Mouse (Mus musculus): ENCODE measurements around the gene St7. TPM values are rescaled to one million over a fixed set of nuclear protein-coding genes. Genes with fewer than 3 reads are reported as not detected.

The St7 gene
- polyA plus RNA-seq, 1 experiment from 2014 or later, result 54.5 TPM

DNA sequence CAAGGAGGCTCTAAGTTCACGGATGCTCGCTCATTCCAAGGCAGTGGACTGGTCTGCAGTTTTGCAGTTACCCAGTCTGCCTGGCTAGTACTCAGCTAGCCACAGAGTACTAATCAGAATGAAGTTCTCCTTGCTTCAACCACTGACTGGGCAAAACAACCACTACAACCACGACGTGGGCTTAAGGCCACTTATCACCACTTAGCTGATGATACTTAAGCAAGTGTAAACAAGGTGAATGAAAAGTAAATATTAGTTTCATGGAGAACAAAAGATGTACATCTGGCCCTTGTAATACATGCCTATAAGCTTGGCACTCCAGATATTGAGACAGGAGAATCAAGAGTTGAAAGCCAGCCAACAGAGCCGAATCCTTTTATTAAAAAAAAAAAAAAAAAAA is 253.7 kb downstream of the St7 start:
- no peak overlapping the region for H3K9ac ChIP-seq
- H3K9me3 ChIP-seq (ENCODE audit: control insufficient read depth, low read length), result no peaks in the 10 kb centered on the region
- DNase-seq (ENCODE audit: low spot score), result no peak
- no peak overlapping the region for H3K27ac ChIP-seq
- H3K4me3 ChIP-seq (replicated peaks; ENCODE audit: low read length), result no peak overlapping the region
- H3K36me3 ChIP-seq (replicated peaks; ENCODE audit: control insufficient read depth, insufficient read depth), result peaks cover 9% of the 10 kb centered on the region
- no peaks in the 10 kb centered on the region for H3K27me3 ChIP-seq (ENCODE audit: control insufficient read depth, insufficient read depth, low read length)
- H3K4me1 ChIP-seq (replicated peaks; ENCODE audit: control insufficient read depth, insufficient read depth, low read length), result no peaks in the 10 kb centered on the region; the same call in 1 of the 2 replicates
- ATAC-seq (ENCODE audit: low FRiP score), result no peak
- WGBS, result 80% methylated on average over 5 of the region's 5 CpGs
- no peak overlapping the region for H3K4me2 ChIP-seq (replicated peaks)

DNA sequence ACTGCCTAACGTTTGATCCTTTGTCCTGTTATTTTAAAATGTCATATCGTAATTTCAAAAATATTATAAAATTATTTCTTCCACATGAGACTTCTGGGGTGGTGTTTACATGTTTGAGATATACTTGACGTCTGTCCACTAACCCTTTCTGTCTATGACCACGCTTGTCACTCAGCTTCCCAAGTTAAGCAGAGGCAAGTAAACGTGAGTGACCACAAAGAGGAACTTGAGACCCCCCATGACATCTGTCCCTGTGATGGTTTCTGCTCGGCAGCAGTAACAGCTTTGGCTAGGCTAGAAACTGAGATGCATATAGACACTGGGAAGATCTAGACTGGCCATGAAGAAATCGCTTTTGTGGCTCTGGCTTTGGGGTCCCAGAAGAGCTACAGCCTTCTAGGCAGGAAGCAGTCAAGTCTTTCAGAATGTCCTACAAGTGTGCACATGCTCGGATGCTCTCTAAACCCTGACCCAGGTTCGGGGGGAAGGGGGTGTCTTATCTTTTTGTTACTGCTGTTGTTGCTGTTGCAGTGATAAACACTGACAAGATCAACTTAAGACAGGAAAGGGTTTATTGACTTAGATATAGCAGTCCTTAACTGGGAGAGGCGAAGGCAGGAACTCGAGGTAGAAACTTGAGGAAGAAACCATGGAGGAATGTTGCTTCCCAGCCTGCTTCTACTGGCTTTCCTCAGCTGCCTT is 254.5 kb downstream of the St7 start:
- Histone ChIP-seq H3K4me2 (replicated peaks) (no peak overlapping the region), H3K36me3 (replicated peaks; ENCODE audit: control insufficient read depth, insufficient read depth) (peaks cover 4% of the 10 kb centered on the region), H3K27me3 (ENCODE audit: control insufficient read depth, insufficient read depth, low read length) (no peaks in the 10 kb centered on the region), H3K9me3 (ENCODE audit: control insufficient read depth, low read length) (no peaks in the 10 kb centered on the region), H3K27ac (no peak overlapping the region), H3K4me3 (replicated peaks; ENCODE audit: low read length) (no peak overlapping the region), H3K9ac (no peak overlapping the region), H3K4me1 (replicated peaks; ENCODE audit: control insufficient read depth, insufficient read depth, low read length) (no peaks in the 10 kb centered on the region)
- no peak for DNase-seq (ENCODE audit: low spot score)
- WGBS, result 83% methylated on average over 11 of the region's 11 CpGs
- ATAC-seq (ENCODE audit: low FRiP score), result no peak

DNA sequence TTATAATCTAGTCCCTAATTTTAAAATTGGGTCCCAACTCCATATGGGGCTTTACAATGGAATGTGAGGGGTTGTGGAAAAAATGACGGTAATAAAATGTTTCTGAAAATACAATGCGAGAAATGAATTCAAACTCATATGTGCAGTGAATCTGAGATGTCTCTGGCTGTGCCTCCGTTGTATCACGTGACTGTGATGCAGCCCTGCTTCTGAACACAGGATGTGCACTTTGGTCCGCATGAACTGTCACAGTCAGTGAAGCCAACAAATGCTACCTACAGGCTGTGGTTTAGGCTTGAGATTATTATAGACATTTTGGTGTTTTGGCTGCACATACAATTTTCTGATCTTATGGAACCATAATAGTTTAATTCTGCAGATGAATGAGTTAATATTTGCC is 256.4 kb downstream of the St7 start:
- ATAC-seq (ENCODE audit: low FRiP score) (no peak), DNase-seq (ENCODE audit: low spot score) (no peak)
- Histone ChIP-seq H3K4me2 (replicated peaks) (no peak overlapping the region), H3K4me3 (replicated peaks; ENCODE audit: low read length) (no peak overlapping the region), H3K27ac (no peak overlapping the region), H3K4me1 (replicated peaks; ENCODE audit: control insufficient read depth, insufficient read depth, low read length) (no peaks in the 10 kb centered on the region), H3K27me3 (ENCODE audit: control insufficient read depth, insufficient read depth, low read length) (no peaks in the 10 kb centered on the region), H3K36me3 (replicated peaks; ENCODE audit: control insufficient read depth, insufficient read depth) (no peaks in the 10 kb centered on the region), H3K9ac (no peak overlapping the region), H3K9me3 (ENCODE audit: control insufficient read depth, low read length) (no peaks in the 10 kb centered on the region)
- WGBS, result 93% methylated on average over 5 of the region's 5 CpGs

DNA sequence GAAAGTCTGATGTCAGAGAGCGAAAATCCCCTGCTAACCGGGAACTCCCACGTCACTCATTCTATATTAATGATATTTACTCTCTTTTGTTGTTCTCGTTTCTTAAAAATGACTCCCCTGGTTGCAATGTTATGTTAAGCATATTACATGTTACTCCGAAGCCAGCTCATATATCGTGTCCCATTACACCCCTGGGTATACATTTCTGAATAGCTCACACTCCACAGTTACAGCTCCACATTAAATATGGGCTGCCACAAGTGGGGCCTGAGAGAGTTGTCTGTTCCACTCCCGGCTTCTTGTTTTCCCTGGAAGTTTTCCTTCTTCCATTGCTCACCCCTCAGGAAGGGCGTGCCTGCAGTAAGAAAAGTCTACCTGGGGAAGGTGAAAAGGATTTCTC is 259.0 kb downstream of the St7 start:
- WGBS, result 82% methylated on average over 8 of the region's 8 CpGs
- no peak overlapping the region for H3K4me3 ChIP-seq (replicated peaks; ENCODE audit: low read length)
- ATAC-seq (ENCODE audit: low FRiP score), result no peak

DNA sequence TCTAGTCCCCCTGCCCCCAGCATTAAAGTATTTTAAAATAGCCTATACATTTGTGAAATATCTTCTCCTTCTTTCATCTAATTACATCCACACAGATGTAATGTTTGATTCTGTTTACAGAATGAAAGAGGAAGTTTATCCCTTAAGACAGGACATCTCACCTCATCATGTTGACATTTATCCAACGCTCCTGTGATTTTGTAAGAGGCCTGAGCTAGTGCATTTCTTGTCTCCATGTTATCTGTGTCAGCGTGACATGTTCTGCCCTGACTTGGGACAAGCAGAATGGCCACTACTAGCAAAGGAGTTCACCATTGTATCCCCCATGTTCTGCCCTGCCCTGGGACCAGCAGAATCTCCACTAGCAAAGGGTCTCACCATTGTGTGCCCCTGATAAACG is 270.7 kb downstream of the St7 start:
- ATAC-seq (ENCODE audit: low FRiP score) (no peak), DNase-seq (ENCODE audit: low spot score) (no peak)
- 66% methylated on average over 3 of the region's 3 CpGs for WGBS

More for the DNA sequence above, 259.0 kb downstream of the St7 start:
- Histone ChIP-seq H3K9me3 (ENCODE audit: control insufficient read depth, low read length) (no peaks in the 10 kb centered on the region), H3K4me1 (replicated peaks; ENCODE audit: control insufficient read depth, insufficient read depth, low read length) (no peaks in the 10 kb centered on the region), H3K27ac (no peak overlapping the region), H3K27me3 (ENCODE audit: control insufficient read depth, insufficient read depth, low read length) (no peaks in the 10 kb centered on the region), H3K4me2 (replicated peaks) (no peak overlapping the region), H3K9ac (no peak overlapping the region), H3K36me3 (replicated peaks; ENCODE audit: control insufficient read depth, insufficient read depth) (no peaks in the 10 kb centered on the region)
- no peak for DNase-seq (ENCODE audit: low spot score)

DNA sequence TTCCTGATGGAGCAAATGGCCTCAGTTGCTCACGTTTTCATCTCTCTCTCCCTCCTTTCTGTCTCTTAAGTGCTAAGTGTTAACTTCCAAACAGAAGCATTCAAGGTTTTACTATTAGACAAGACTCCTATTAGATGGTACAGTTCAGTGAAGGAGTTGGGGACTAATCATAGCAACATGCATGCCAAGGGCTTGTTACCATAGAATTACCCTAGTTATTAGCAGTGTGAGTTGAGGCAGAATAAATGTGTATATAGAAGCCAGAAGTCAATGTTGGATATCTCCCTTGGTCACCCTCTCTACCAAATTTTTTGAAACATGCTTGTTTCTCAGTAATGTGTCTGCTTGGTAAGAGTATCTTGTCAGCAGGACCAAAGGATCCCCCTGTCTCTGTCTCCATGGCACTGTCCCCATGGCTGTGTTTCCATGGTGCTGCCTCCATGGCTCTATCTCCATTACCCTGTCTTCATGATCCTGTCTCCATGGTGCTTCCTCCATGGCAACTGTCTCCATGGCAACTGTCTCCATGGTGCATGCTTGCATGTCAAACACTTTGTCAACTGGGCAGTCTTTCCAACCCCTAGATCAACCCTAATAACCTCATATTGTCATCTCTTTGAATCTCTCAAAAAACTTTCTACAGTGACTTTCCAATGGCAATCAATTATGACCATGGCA is 275.9 kb downstream of the St7 start:
- H3K27ac ChIP-seq, result no peak overlapping the region
- no peak overlapping the region for H3K4me3 ChIP-seq (replicated peaks; ENCODE audit: low read length)
- no peaks in the 10 kb centered on the region for H3K36me3 ChIP-seq (replicated peaks; ENCODE audit: control insufficient read depth, insufficient read depth)
- WGBS, result 78% methylated on average over 1 of the region's 1 CpGs
- H3K27me3 ChIP-seq (ENCODE audit: control insufficient read depth, insufficient read depth, low read length), result no peaks in the 10 kb centered on the region
- H3K9me3 ChIP-seq (ENCODE audit: control insufficient read depth, low read length), result no peaks in the 10 kb centered on the region
- peak; percentile 73 for DNase-seq (ENCODE audit: low spot score)
- no peak overlapping the region for H3K9ac ChIP-seq
- peak; percentile 94 for ATAC-seq (ENCODE audit: low FRiP score)
- H3K4me2 ChIP-seq (replicated peaks), result no peak overlapping the region
- no peaks in the 10 kb centered on the region for H3K4me1 ChIP-seq (replicated peaks; ENCODE audit: control insufficient read depth, insufficient read depth, low read length)

More for the DNA sequence above, 270.7 kb downstream of the St7 start:
- no peak overlapping the region for H3K4me2 ChIP-seq (replicated peaks)
- H3K27ac ChIP-seq, result no peak overlapping the region
- no peaks in the 10 kb centered on the region for H3K4me1 ChIP-seq (replicated peaks; ENCODE audit: control insufficient read depth, insufficient read depth, low read length)
- H3K4me3 ChIP-seq (replicated peaks; ENCODE audit: low read length), result no peak overlapping the region
- H3K36me3 ChIP-seq (replicated peaks; ENCODE audit: control insufficient read depth, insufficient read depth), result no peaks in the 10 kb centered on the region
- H3K9ac ChIP-seq, result no peak overlapping the region
- H3K27me3 ChIP-seq (ENCODE audit: control insufficient read depth, insufficient read depth, low read length), result no peaks in the 10 kb centered on the region
- H3K9me3 ChIP-seq (ENCODE audit: control insufficient read depth, low read length), result no peaks in the 10 kb centered on the region

DNA sequence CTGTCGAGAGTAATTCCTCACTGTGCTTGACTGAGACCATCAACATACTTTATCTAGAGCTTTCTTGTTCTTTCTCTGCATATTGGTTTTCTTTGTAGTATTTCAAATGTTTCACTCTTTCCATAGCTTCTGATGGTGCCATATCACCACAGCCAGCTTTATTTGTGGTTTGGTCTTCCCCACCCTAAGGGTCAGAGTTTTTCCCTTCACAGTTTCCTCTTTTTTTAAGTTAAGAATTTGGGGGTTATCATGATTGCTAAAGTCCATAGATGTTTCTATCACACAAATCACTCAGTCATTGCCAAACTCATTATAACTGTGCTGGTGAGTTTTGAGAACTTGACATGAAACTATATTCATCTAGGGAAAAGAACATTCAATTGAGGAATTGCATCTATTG is 277.1 kb downstream of the St7 start:
- ATAC-seq (ENCODE audit: low FRiP score), result no peak

DNA sequence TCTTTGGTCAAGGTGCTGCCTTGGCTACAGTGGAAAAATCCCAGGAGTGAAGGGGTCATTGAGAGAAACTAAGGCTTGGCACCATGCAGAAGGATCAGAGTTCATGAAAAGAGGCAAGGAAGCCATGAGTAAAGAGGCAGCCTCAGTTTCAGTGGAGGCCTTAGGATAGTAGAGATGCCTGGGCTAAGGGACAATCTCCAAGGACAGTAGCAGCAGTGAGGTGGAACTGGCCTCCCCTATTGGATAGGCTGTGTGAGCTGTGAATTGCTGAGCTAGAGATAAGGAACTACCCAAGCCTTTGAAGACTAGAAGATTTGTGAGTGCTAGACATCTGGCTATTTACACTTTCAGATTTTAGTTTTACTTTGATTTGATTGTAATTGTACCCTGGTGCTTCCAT is 278.7 kb downstream of the St7 start:
- H3K4me3 ChIP-seq (replicated peaks; ENCODE audit: low read length), result no peak overlapping the region
- H3K4me1 ChIP-seq (replicated peaks; ENCODE audit: control insufficient read depth, insufficient read depth, low read length), result no peaks in the 10 kb centered on the region
- DNase-seq (ENCODE audit: low spot score) (no peak), ATAC-seq (ENCODE audit: low FRiP score) (no peak)
- H3K9me3 ChIP-seq (ENCODE audit: control insufficient read depth, low read length), result no peaks in the 10 kb centered on the region
- H3K27me3 ChIP-seq (ENCODE audit: control insufficient read depth, insufficient read depth, low read length), result no peaks in the 10 kb centered on the region
- no peaks in the 10 kb centered on the region for H3K36me3 ChIP-seq (replicated peaks; ENCODE audit: control insufficient read depth, insufficient read depth)
- H3K27ac ChIP-seq, result no peak overlapping the region
- no peak overlapping the region for H3K9ac ChIP-seq
- no peak overlapping the region for H3K4me2 ChIP-seq (replicated peaks)

More for the DNA sequence above, 277.1 kb downstream of the St7 start:
- no peaks in the 10 kb centered on the region for H3K9me3 ChIP-seq (ENCODE audit: control insufficient read depth, low read length)
- no peak overlapping the region for H3K4me2 ChIP-seq (replicated peaks)
- H3K4me3 ChIP-seq (replicated peaks; ENCODE audit: low read length), result no peak overlapping the region
- 76% methylated on average over 1 of the region's 1 CpGs for WGBS
- H3K4me1 ChIP-seq (replicated peaks; ENCODE audit: control insufficient read depth, insufficient read depth, low read length), result no peaks in the 10 kb centered on the region
- no peak for DNase-seq (ENCODE audit: low spot score)
- no peaks in the 10 kb centered on the region for H3K27me3 ChIP-seq (ENCODE audit: control insufficient read depth, insufficient read depth, low read length)
- H3K27ac ChIP-seq, result no peak overlapping the region
- no peaks in the 10 kb centered on the region for H3K36me3 ChIP-seq (replicated peaks; ENCODE audit: control insufficient read depth, insufficient read depth)
- no peak overlapping the region for H3K9ac ChIP-seq

DNA sequence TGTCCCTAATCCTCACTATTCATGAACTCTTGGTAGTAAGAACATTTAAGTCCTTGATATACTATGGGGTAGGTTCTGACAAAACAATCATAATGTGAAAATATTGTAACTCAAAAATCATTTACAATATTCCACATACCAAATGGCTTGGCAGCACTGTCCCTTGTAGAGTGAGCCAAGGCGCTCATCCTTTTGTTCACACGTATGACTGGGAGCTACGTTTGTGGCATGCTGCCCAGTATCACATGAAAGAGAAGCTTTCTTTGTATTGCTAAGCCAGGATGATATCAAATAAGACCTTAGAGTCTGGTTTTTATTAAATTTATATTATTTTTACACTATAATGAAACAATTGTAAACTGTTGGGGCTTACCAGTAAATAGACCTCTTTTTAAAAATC is 281.7 kb downstream of the St7 start:
- H3K36me3 ChIP-seq (replicated peaks; ENCODE audit: control insufficient read depth, insufficient read depth), result no peaks in the 10 kb centered on the region
- H3K27me3 ChIP-seq (ENCODE audit: control insufficient read depth, insufficient read depth, low read length), result no peaks in the 10 kb centered on the region
- ATAC-seq (ENCODE audit: low FRiP score) (no peak), DNase-seq (ENCODE audit: low spot score) (no peak)
- H3K9ac ChIP-seq, result no peak overlapping the region
- H3K4me1 ChIP-seq (replicated peaks; ENCODE audit: control insufficient read depth, insufficient read depth, low read length), result no peaks in the 10 kb centered on the region
- no peak overlapping the region for H3K4me3 ChIP-seq (replicated peaks; ENCODE audit: low read length)
- 58% methylated on average over 3 of the region's 3 CpGs for WGBS
- H3K27ac ChIP-seq, result no peak overlapping the region
- no peak overlapping the region for H3K4me2 ChIP-seq (replicated peaks)
- H3K9me3 ChIP-seq (ENCODE audit: control insufficient read depth, low read length), result no peaks in the 10 kb centered on the region

Measured in hindbrain, embryonic 14.5 days (tissue).